Mouse (Mus musculus): ENCODE measurements around the gene Fermt1.

The Fermt1 gene

DNA sequence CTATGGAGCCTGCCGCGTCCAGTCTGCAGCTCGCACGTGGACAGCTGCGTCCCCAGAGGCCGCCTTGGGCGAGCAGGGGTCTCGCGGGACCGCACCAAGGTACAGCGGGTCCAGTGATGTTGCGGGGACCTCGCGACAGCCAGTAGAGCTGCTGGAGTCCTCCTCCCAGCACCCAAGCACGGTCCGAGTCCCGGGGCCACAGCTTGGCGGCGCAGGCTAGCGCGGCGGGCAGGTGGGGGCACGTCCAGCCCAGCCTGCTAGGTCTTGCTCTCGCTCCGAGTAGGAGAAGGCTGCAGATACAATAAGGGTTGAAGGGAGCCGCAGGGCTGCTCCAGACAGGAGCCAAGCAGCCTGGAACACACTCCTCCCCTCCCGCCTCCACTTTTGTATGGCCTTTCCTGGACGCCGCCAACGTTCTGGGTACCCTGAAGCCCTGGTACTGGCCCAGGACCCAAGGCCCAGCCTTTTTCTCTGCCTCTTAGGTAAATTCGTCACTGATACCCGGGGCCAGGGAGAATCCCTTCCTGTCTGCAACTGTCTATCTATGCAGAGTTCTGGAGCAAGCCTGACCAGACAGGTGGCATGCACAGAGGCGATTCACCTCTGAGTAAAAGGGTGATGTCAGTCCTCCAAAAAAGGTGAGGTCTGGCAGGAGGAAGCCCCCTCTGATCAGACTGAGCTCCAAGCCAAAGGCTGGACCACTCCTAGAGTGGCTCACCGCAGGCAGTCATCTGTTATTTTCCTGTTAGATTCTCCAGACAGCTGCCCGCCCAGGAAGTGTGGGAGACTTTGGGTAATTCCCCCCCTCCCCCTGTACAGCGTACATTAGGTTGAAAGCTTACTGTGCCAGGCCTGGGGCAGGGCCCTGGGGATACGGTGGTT, at the start of gene Fermt1:
TSS of gene Fermt1 (minus strand) at position 581 of the 882 bp plus-strand sequence.
- DNase-seq (ENCODE audit: low spot score in 2 of 2), result no peak

DNA sequence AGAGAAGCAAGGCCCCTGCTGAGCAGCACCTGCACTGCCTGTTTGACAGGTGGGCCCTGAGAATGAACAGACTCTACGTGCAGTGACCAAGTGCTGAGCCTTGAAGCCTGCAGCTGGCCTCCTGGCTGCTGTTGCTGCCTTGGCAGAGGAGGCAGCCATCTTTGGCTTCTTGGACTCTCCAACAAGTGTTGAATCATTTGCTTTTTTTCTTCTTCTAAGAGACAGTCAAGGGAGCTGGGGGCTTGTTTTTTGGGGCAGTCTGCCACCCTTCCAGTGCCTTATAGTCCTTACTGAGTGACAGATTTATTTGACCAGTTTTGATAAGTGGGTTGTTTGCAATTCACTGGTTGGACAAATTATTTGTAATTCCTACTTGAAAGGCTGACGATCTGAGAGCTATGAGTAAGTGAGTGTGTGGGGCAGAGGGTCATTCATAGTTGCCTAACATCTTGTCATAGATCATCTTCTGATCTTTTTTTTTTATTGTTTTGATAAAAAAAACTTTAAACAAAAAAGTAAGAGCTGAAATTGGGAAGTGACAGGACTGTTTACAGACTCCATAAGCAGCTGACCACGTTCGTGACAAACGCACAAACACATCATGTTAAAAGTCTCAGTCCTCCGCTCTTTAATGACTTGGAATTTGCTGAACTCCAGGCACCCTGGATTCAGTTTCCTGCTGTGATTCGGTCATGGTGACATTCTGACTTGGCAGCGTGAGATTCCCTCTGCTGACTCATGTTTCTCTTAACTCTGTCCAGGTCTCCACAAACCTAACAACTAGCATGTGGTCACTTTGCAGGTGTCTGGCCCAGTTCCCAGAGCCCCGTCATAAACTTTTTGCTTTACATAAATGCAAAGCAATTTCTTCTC, 47.2 kb upstream of the Fermt1 start:
- DNase-seq (ENCODE audit: low spot score in 2 of 2), result no peak

GRCm38 (mm10) chr2:132989778-132990564, 44.3 kb upstream of the Fermt1 start:
- no peak for DNase-seq (ENCODE audit: low spot score in 2 of 2)

- no peak for DNase-seq (ENCODE audit: low spot score in 2 of 2)
Measured at GRCm38 (mm10) chr2:132973346-132973745, 27.6 kb upstream of the Fermt1 start.

- DNase-seq (ENCODE audit: low spot score in 2 of 2), result peak in 1 of 2 experiments; percentile 31
Measured at GRCm38 (mm10) chr2:132970772-132971173, 25.1 kb upstream of the Fermt1 start.

DNA sequence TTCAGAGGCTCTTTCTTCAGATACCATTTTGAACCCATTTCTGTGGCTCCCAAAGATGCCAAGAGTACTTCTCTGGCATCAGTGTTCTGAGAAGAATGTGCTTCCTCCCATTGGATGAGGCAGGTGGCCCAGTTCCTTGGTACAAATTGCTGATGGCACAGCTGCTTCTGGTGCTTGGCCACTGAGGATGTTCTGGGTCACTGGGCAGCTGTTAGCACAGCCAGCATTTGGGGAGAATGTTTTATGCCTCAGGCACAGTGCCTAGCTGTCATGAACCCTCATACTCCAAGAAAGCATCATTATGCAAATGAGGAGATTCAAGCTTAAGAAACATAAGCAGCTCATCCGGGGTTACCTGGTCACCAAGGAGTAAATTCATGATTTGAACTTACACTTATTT, 12.1 kb upstream of the Fermt1 start:
- DNase-seq (ENCODE audit: low spot score in 2 of 2), result no peak

GRCm38 (mm10) chr2:132952197-132952596, 6.5 kb upstream of the Fermt1 start:
- peak in 1 of 2 experiments; percentile 30 for DNase-seq (ENCODE audit: low spot score in 2 of 2)

- no peak for DNase-seq (ENCODE audit: low spot score in 2 of 2)
Measured at GRCm38 (mm10) chr2:132948174-132948573, 2.5 kb upstream of the Fermt1 start.

DNA sequence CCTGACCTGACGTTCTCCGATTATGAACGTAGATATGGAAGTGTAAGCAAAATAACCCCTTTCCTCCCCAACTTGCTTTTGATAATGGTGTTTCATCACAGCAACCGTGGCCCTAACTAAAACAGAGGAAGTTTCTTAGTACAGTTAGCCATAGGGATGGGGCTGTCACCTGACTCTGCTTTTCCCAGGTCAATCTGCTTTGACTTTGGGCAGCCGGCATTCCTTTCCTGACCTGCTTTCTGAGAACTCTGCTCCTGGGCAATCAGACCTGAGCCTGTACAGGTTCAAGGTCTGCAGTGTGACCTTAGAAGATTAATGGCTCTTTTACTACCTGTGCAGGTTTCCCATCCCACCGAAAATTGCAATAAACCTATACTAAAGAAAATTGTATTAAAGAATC, 1.3 kb upstream of the Fermt1 start:
- no peak for DNase-seq (ENCODE audit: low spot score in 2 of 2)

DNA sequence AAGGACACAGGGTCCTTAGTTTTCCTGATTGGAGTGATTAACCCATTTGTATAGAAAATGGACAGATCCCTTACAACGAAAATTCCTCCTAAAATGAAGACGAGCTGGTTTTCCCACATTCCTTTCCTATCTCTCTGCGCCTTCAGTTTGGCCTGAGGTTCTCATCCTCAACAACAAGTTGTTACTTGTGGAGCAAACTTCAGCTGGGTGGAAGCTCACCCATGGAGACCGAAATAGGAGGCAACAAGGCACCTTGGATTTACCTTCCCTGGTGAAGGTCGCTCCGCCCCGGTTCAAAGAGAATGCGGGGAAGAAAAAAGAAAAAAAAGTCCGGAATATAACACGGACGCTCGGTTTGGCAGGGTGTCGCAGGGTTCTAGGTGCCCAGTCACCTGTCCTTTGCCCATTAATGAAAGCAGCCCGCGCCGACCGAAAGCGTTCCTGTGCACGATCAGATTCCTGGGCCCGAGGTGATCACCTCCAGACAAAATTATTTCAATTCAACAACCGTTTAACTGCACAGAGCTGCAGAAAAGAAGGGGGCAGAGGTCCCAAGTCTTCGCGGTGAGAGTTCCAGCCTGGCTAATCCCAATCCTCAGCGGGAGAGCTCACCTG, 888 bp downstream of the Fermt1 start:
- no peak for DNase-seq (ENCODE audit: low spot score in 2 of 2)

- no peak for DNase-seq (ENCODE audit: low spot score in 2 of 2)
Measured at GRCm38 (mm10) chr2:132943997-132944396, 1.7 kb downstream of the Fermt1 start.

- DNase-seq (ENCODE audit: low spot score in 2 of 2), result no peak
Measured at GRCm38 (mm10) chr2:132943596-132943995, 2.1 kb downstream of the Fermt1 start.

DNA sequence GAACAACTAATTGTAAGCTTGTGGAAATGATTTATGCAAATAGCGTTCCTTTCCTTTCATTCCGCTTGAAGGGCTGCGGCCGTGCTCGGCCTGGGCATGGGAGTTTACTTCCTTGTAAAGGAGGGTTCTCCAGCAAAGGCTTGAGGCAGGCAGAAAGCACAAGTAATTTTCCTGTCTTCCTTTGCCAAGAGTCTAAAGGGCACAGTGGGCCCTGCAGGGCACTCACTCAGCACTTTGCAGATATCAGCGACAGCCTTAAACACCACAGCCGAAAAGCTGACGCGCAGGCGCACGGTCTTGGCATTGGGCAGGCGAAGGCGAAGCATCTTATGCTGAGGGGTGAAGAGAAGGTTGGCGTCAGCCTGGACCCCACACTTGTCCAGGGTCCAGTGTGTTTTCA, 6.7 kb downstream of the Fermt1 start:
- DNase-seq (ENCODE audit: low spot score in 2 of 2), result no peak

- no peak for DNase-seq (ENCODE audit: low spot score in 2 of 2)
Measured at GRCm38 (mm10) chr2:132936176-132936575, 9.5 kb downstream of the Fermt1 start.

GRCm38 (mm10) chr2:132934711-132935110, 11.0 kb downstream of the Fermt1 start:
- no peak for DNase-seq (ENCODE audit: low spot score in 2 of 2)

GRCm38 (mm10) chr2:132934142-132934541, 11.6 kb downstream of the Fermt1 start:
- DNase-seq (ENCODE audit: low spot score in 2 of 2), result no peak

DNA sequence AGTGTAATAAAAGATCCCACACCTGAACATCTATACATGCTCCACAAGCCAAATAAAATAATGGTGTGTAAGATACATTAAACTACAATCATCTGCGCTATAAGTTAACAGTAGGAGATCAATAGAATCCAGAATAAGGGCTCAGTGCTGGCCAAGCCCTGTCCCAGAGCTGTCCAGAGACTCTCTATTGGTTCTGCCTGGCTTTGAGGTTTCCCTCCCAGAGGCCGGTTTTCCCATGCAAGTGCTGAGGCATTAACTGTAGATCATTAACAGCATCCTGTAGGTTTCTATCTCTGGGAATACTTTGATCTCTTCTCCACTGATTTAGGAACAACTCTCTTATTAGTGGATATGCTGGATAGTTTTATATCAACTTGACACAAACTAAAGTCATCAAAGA, 16.7 kb downstream of the Fermt1 start:
- DNase-seq (ENCODE audit: low spot score in 2 of 2), result no peak

DNA sequence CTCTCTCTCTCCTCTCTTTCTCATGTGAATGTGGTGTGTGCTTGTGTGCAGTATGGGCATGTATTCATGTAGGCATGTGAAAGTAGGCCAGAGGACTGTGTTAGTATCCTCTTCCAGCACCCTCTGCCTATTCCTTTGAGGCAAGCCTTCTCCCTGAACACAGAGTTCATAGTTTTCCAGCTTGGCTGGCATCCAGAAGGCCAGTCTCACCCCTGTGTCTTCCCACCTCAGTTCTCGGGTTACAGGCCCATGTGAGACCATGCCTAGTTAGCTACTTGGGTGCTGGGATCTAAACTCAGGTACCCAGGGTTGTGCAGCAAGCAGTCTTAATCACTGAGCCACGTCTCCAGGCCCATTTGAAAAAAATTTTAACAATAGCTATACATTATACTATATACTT, 17.8 kb downstream of the Fermt1 start:
- DNase-seq (ENCODE audit: low spot score in 2 of 2), result no peak

DNA sequence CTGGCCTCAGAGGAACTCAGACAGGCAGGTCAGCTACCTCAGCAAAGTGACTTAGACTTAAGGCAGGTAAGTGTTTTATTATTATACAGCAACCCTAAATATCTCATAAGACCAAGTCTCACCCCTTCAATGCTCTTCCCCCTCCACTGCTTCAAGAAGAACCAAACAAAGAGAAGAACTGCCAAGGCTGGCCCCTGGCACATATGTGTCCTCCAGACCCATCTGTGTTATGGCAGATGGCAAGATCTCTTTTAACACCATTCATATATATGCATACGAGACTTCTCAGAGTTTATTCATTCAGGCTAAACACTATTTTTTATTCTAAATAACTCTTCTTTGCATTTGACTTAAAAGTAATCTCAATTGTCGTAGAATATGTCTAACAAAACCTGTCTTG, 18.4 kb downstream of the Fermt1 start:
- DNase-seq (ENCODE audit: low spot score in 2 of 2), result no peak

GRCm38 (mm10) chr2:132923290-132924085, 22.2 kb downstream of the Fermt1 start:
- no peak for DNase-seq (ENCODE audit: low spot score in 2 of 2)

Measured in left cerebral cortex, adult 9 months (tissue).